Mouse (Mus musculus) CH12.LX (cell line): ENCODE data around the gene Phf14. TPM values are rescaled to one million over a fixed set of nuclear protein-coding genes. Genes with fewer than 3 reads are reported as not detected.

ENCODE experiments used
- DNase-seq: peaks from one replicate; pipeline ENCODE4 v3.0.0-alpha.2; 2013; ENCODE audit errors: extremely low read depth
- H3K27ac ChIP-seq: 2 replicates; pipeline ENCODE4 v1.5.1; 2012; ENCODE audit warnings: low read depth, mild to moderate bottlenecking, control low read depth, moderate library complexity; ENCODE audit not compliant: insufficient read depth
- H3K27me3 ChIP-seq: replicated peaks from 2 replicates; pipeline ENCODE3; 2012; ENCODE audit warnings: inconsistent platforms
- H3K36me3 ChIP-seq, 2 experiments: replicated peaks in 1 of 2; 2 replicates each; pipeline versions ENCODE3 to v1.6.1; 2012; ENCODE audit warnings: inconsistent platforms in 1 of 2, low read length in 1 of 2, mild to moderate bottlenecking in 1 of 2, mixed read lengths in 1 of 2, moderate library complexity in 1 of 2; ENCODE audit not compliant: control insufficient read depth in 1 of 2, insufficient read depth in 1 of 2
- H3K4me1 ChIP-seq, 2 experiments: 2 replicates each; pipeline ENCODE4 v1.6.1; 2012; ENCODE audit warnings: inconsistent platforms in 1 of 2, moderate library complexity in 1 of 2; ENCODE audit not compliant: insufficient read depth in 2 of 2, control insufficient read depth in 1 of 2
- H3K4me2 ChIP-seq: 2 replicates; pipeline ENCODE4 v1.6.1; 2012; ENCODE audit warnings: low read depth, mild to moderate bottlenecking, control low read depth; ENCODE audit not compliant: poor library complexity, insufficient read depth, severe bottlenecking
- H3K4me3 ChIP-seq, 3 experiments: fragments of 150-350 bp in 1 of 3; sonication (generic) in 1 of 3; replicated peaks in 1 of 3; 2 replicates each; pipeline versions ENCODE3 to v1.5.1; 2011 to 2012; ENCODE audit warnings: low read depth in 2 of 3, low read length in 2 of 3, mild to moderate bottlenecking in 2 of 3, moderate library complexity in 2 of 3, control low read depth in 1 of 3, improper control_type of control experiment in 1 of 3, inconsistent platforms in 1 of 3, mixed read lengths in 1 of 3; ENCODE audit not compliant: poor library complexity in 1 of 3
- H3K79me2 ChIP-seq: replicated peaks from 2 replicates; pipeline ENCODE4 v1.6.1; 2012; ENCODE audit warnings: mild to moderate bottlenecking, moderate library complexity; ENCODE audit not compliant: control insufficient read depth, poor library complexity, insufficient read depth, severe bottlenecking; ENCODE audit errors: extremely low read depth
- H3K9ac ChIP-seq: 2 replicates; pipeline ENCODE4 v1.6.1; 2012; ENCODE audit warnings: low read depth, mild to moderate bottlenecking, control low read depth, moderate library complexity; ENCODE audit not compliant: insufficient read depth
- H3K9me3 ChIP-seq: replicated peaks from 2 replicates; pipeline ENCODE3; 2012; ENCODE audit warnings: low read length, inconsistent platforms, mixed read lengths
- E2F4 ChIP-seq: IDR thresholded peaks from 2 replicates; pipeline ENCODE4 v1.6.1; 2011; ENCODE audit warnings: low read depth, low read length, improper control_type of control experiment; ENCODE audit not compliant: insufficient replicate concordance
- EP300 ChIP-seq: IDR thresholded peaks from 2 replicates; pipeline ENCODE4 v1.6.1; 2011; ENCODE audit warnings: low read length, improper control_type of control experiment
- ETS1 ChIP-seq: conservative IDR thresholded peaks from 2 replicates; pipeline ENCODE4 v1.6.1; 2012; ENCODE audit warnings: low read depth, mild to moderate bottlenecking, inconsistent platforms, low read length, improper control_type of control experiment, moderate library complexity
- GABPA ChIP-seq: IDR thresholded peaks from 2 replicates; pipeline ENCODE4 v1.6.1; 2012; ENCODE audit warnings: low read depth, low read length, improper control_type of control experiment, inconsistent platforms; ENCODE audit not compliant: insufficient replicate concordance
- IRF4 ChIP-seq: IDR thresholded peaks from 2 replicates; pipeline ENCODE4 v1.6.1; 2014; ENCODE audit warnings: low read depth, mild to moderate bottlenecking, inconsistent platforms, low read length, improper control_type of control experiment
- KAT2A ChIP-seq: IDR thresholded peaks from 2 replicates; pipeline ENCODE4 v1.6.1; 2012; ENCODE audit warnings: low read length, improper control_type of control experiment, inconsistent platforms; ENCODE audit not compliant: insufficient replicate concordance
- MAFK ChIP-seq: IDR thresholded peaks from 2 replicates; pipeline ENCODE4 v1.6.1; 2011; ENCODE audit warnings: low read length, improper control_type of control experiment; ENCODE audit not compliant: insufficient replicate concordance
- MAX ChIP-seq: IDR thresholded peaks from 2 replicates; pipeline ENCODE4 v1.6.1; 2011; ENCODE audit warnings: low read length, improper control_type of control experiment
- MXI1 ChIP-seq: IDR thresholded peaks from 2 replicates; pipeline ENCODE4 v1.6.1; 2011; ENCODE audit warnings: mild to moderate bottlenecking, low read depth, low read length, improper control_type of control experiment
- MYC ChIP-seq: IDR thresholded peaks from 2 replicates; pipeline ENCODE4 v1.6.1; 2011; ENCODE audit warnings: low read depth, mild to moderate bottlenecking, improper control_type of control experiment, low read length
- NELFE ChIP-seq: IDR thresholded peaks from 2 replicates; pipeline ENCODE4 v1.6.1; 2011; ENCODE audit warnings: low read depth, low read length, improper control_type of control experiment
- NRF1 ChIP-seq: IDR thresholded peaks from 2 replicates; pipeline ENCODE4 v1.6.1; 2014; ENCODE audit warnings: low read depth, mild to moderate bottlenecking, inconsistent platforms, low read length, improper control_type of control experiment, moderate library complexity
- POLR2A ChIP-seq: IDR thresholded peaks from 2 replicates; pipeline ENCODE4 v1.6.1; 2011; ENCODE audit warnings: low read depth, mild to moderate bottlenecking, improper control_type of control experiment, low read length
- POLR2AphosphoS2 ChIP-seq: IDR thresholded peaks from 2 replicates; pipeline ENCODE4 v1.6.1; 2011; ENCODE audit warnings: low read depth, low read length, improper control_type of control experiment
- RCOR1 ChIP-seq: conservative IDR thresholded peaks from 2 replicates; pipeline ENCODE4 v1.6.1; 2012; ENCODE audit warnings: low read depth, mild to moderate bottlenecking, inconsistent platforms, low read length, improper control_type of control experiment
- SIN3A ChIP-seq: IDR thresholded peaks from 2 replicates; pipeline ENCODE4 v1.6.1; 2012; ENCODE audit warnings: low read length, improper control_type of control experiment, inconsistent platforms
- SMC3 ChIP-seq: IDR thresholded peaks from 2 replicates; pipeline ENCODE4 v1.6.1; 2011; ENCODE audit warnings: low read depth, low read length, improper control_type of control experiment
- TBP ChIP-seq: conservative IDR thresholded peaks from 2 replicates; pipeline ENCODE4 v1.6.1; 2011; ENCODE audit warnings: low read depth, low read length, improper control_type of control experiment
- TCF12 ChIP-seq: IDR thresholded peaks from 2 replicates; pipeline ENCODE4 v1.6.1; 2014; ENCODE audit warnings: low read depth, mild to moderate bottlenecking, inconsistent platforms, low read length, improper control_type of control experiment
- UBTF ChIP-seq: IDR thresholded peaks from 2 replicates; pipeline ENCODE4 v1.6.1; 2012; ENCODE audit warnings: low read depth, mild to moderate bottlenecking, inconsistent platforms, low read length, improper control_type of control experiment, moderate library complexity
- USF1 ChIP-seq: IDR thresholded peaks from 2 replicates; pipeline ENCODE4 v1.6.1; 2014; ENCODE audit warnings: low read depth, mild to moderate bottlenecking, inconsistent platforms, low read length, improper control_type of control experiment
- USF2 ChIP-seq: conservative IDR thresholded peaks from 2 replicates; pipeline ENCODE4 v1.6.1; 2011; ENCODE audit warnings: low read depth, low read length, improper control_type of control experiment
- ZC3H11A ChIP-seq: IDR thresholded peaks from 2 replicates; pipeline ENCODE4 v1.6.1; 2012; ENCODE audit warnings: low read depth, mild to moderate bottlenecking, inconsistent platforms, low read length, improper control_type of control experiment
- dilution Hi-C: fragments of 300-500 bp; cut with MboI; formaldehyde crosslinking; loops from 2 replicates; pipeline ENCODE4 v1.14.3; 2020; ENCODE audit warnings: low sequenced_read_pairs; ENCODE audit not compliant: extremely low pct_unique_long_range_greater_than_20kb, extremely low pct_ligation_motif_present
- in situ Hi-C: fragments of 300-500 bp; cut with MboI; formaldehyde crosslinking; loops from 3 replicates; pipeline ENCODE4 v1.14.3; 2019; ENCODE audit warnings: low sequenced_read_pairs, low pct_ligation_motif_present, low pct_unique_long_range_greater_than_20kb, mixed read lengths
- polyA plus RNA-seq: library from polyadenylated mRNA; unstranded; fragments of >175 nt; gene quantifications from 2 replicates; pipeline ENCODE4 v1.2.1, GENCODE M21; 2012; ENCODE audit warnings: low read depth; ENCODE audit not compliant: insufficient read length
- total RNA-seq, 2 experiments: library from RNA; depleted of rRNA; stranded (reverse); fragments of 300-350 nt in 1 of 2; fragments of >200 nt in 1 of 2; gene quantifications; 2 replicates each; pipeline ENCODE4 v1.2.3; 2012 to 2014

Phf14 gene
- total and polyA plus RNA-seq, 3 experiments = 24.7 to 41.2 (median 26.0) TPM

DNA sequence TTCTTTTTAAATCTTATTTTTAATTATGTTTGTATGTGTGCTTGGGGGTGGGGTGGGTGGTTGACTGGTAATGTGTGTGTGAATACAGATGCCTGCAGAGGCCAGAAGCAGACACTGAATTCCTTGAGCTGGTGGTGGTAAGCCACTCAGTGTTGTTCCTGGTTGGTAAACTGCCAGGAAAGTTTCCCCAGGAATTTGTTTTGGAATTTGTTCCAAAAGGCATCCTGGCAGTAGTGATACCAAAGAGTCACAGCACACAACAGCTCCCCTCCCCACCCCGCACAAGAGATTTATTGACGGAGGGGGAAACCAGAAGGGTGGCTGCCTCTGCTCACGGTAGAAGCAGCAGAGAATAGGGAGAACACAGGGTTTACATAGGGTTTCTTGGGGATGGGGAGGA, 146.5 kb downstream of the Phf14 start:
- dilution Hi-C loops (no loop called here), in situ Hi-C loops (no loop called here)
- no peak for DNase-seq

DNA sequence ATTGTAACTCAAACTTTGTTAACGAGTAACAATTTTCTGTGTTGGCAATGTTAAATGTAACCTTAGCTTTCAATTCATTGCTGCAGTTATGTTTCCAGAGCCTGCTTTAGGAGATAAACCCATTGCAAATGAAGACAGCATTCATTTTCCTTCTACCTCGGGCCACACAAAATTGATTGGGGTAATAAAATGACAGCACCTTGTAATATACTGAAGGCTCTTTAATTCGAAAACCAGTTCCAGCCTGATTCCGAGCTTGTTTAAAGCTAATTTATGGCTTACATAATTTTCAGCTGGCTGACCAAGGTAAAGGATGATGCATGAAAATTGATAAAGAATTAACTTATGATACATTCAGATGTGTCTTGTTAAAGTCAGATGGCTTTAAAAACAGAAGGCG, 151.1 kb downstream of the Phf14 start:
- no peak overlapping the region for H3K27ac ChIP-seq
- H3K27me3 ChIP-seq = no peaks in the 10 kb centered on the region
- no peak overlapping the region for H3K4me2 ChIP-seq
- no peaks in the 10 kb centered on the region for H3K9me3 ChIP-seq
- DNase-seq = no peak
- dilution Hi-C loops (no loop called here), in situ Hi-C loops (no loop called here)
- no peak overlapping the region for H3K9ac ChIP-seq
- TF ChIP-seq KAT2A (no peak), MYC (no peak), NRF1 (no peak), E2F4 (no peak), UBTF (no peak), NELFE (no peak), MXI1 (no peak), RCOR1 (no peak), POLR2A (no peak), USF2 (no peak), TBP (no peak)
- H3K79me2 ChIP-seq = no peaks in the 10 kb centered on the region; the same call in 1 of the 2 replicates
- H3K4me3 ChIP-seq = no peak overlapping the region
- no peaks in the 10 kb centered on the region for H3K4me1 ChIP-seq
- H3K36me3 ChIP-seq = peaks cover 0 to 20% of the 10 kb centered on the region in 2 experiments

More for the DNA sequence above, 146.5 kb downstream of the Phf14 start:
- H3K4me2 ChIP-seq = no peak overlapping the region
- TF ChIP-seq UBTF = no peak
- TF ChIP-seq POLR2A = no peak
- TF ChIP-seq TBP = no peak
- no peak for TF ChIP-seq MAX
- no peak overlapping the region for H3K4me3 ChIP-seq
- no peak overlapping the region for H3K27ac ChIP-seq
- H3K36me3 ChIP-seq = peaks cover 0 to 8% of the 10 kb centered on the region in 2 experiments
- H3K27me3 ChIP-seq = no peaks in the 10 kb centered on the region
- H3K9me3 ChIP-seq = no peaks in the 10 kb centered on the region
- H3K9ac ChIP-seq = no peak overlapping the region
- no peaks in the 10 kb centered on the region; the same call in 1 of the 2 replicates for H3K79me2 ChIP-seq
- peaks cover 0 to 8% of the 10 kb centered on the region in 2 experiments; a peak in 1 of 4 replicates for H3K4me1 ChIP-seq

DNA sequence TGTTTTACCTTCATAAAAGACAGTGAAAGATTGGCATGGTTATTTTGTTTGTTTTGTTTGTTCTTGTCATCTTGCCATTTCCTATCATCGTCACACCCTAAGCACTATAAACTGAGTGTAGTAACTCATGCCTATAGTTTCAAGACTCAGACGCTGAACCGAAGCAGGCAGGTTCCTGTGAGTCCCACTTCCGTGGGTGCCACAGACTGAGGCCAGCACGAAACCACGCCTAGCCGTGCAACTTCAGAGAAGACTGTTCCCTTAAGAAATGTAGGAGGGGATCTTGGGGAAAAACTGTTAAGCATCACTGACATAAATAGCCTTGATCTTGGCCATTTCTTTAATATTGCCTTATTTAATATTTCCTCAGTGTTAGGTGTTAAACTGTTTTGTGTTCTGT, 152.4 kb downstream of the Phf14 start:
- no peaks in the 10 kb centered on the region for H3K9me3 ChIP-seq
- H3K79me2 ChIP-seq = no peaks in the 10 kb centered on the region; the same call in 1 of the 2 replicates
- H3K27me3 ChIP-seq = no peaks in the 10 kb centered on the region
- peaks cover 0 to 22% of the 10 kb centered on the region in 2 experiments for H3K36me3 ChIP-seq
- H3K4me1 ChIP-seq = no peaks in the 10 kb centered on the region
- no peak overlapping the region for H3K4me3 ChIP-seq
- no peak overlapping the region for H3K27ac ChIP-seq
- TF ChIP-seq IRF4 = no peak
- TF ChIP-seq ZC3H11A = no peak
- no peak for TF ChIP-seq USF1
- no peak for TF ChIP-seq SIN3A
- no peak for TF ChIP-seq POLR2AphosphoS2
- no peak for TF ChIP-seq RCOR1
- TF ChIP-seq MXI1 = no peak
- TF ChIP-seq MAFK = no peak
- no peak for TF ChIP-seq TBP
- TF ChIP-seq NELFE = no peak
- TF ChIP-seq GABPA = no peak
- TF ChIP-seq TCF12 = no peak
- no peak for TF ChIP-seq EP300
- TF ChIP-seq ETS1 = no peak
- no peak for TF ChIP-seq KAT2A
- no peak for TF ChIP-seq SMC3
- no peak for TF ChIP-seq E2F4
- TF ChIP-seq, all 38 proteins: peak for 0
- DNase-seq = no peak
- dilution Hi-C loops (no loop called here), in situ Hi-C loops (no loop called here)
- H3K9ac ChIP-seq = no peak overlapping the region
- H3K4me2 ChIP-seq = no peak overlapping the region
